Mouse (Mus musculus) adrenal gland, postnatal 25 days (tissue): ENCODE results near the gene Scarf1. TPM values are rescaled to one million over a fixed set of nuclear protein-coding genes. Genes with fewer than 3 reads are reported as not detected.
A peak's percentile ranks its signal among the peaks of the same experiment; 100 is the strongest.

Experiments used
- DNase-seq: peaks from one replicate; pipeline ENCODE4 v3.0.0; 2021; ENCODE audit warnings: mixed read lengths
- microRNA-seq, 2 experiments: library from miRNA; unstranded; fragments of <30 nt; microRNA quantifications; one replicate each; pipeline ENCODE4 v1.2.0; 2021
- total RNA-seq: library from RNA; stranded (reverse); gene quantifications from 2 replicates; pipeline ENCODE4 v1.2.3, GENCODE M21; 2021

The Scarf1 gene
- total RNA-seq, 1 experiment from 2014 or later, result 10.0 TPM

GRCm38 (mm10) chr11:75563851-75564548 is 50.7 kb downstream of the Scarf1 start:
- DNase-seq, result peak; percentile 60

DNA sequence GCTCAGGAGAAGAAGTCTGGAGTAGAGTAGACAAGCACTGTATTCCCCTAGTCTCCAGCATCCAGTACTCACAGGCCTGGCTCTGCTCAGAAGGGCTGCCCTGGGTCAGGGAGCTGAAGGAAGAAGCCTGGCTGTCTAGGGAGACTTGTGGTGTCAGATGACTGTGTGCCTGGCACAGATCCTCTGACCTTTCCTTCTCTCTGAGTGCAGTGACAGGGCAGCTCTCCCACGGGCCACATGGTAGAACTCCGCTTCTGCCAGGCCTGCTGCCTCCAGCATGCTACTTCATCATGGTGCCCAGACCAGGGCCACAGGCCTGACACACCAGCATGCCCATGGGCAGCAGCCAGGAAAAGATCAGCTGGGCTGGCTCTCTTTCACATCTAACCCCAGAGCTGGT is 52.5 kb downstream of the Scarf1 start:
- DNase-seq, result peak; percentile 74

DNA sequence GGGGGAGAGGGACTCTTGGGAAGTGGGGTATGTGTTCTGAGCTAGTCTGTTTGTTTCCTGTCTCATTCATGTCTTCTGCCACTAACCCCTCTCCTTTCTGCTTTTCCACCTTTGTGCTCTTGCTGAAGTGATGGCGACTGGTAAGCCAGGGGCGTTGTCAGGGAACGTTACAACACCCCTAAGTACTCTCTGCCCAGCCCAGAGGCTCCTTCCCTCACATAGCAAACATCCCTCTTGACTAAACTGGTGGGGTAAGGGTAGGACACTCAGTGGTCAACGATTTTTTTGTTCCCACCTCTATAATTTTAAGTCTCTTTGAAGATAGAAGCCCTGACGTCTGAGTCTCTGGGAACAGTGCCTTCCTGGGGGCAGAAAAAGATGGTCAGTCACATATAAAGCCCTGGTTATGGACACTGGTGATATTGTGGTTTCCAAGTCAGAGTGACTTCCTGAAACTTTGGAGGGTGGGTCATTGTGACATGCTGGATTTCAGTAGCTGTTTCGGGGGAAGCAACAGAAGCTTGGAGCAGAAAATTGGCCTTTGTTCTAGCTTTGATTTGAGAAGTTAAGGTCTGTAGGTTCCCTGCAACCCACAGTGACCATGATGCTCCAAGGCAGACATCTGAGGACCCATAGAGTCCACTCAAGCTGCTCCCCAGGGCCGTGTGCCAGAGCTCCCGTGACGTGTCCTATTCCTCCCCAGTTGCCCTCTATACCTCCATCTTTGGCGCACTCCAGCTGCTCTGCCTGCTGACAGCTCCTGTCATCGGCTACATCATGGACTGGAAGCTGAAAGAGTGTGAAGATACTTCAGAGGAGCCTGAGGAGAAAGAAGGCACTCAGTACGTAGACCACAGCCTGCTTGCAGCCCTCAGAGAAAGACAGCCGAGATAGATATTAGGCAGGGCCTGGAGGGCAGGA is 53.2 kb downstream of the Scarf1 start:
- DNase-seq, result no peak

- no peak for DNase-seq
Observed at GRCm38 (mm10) chr11:75567346-75568114, 54.2 kb downstream of the Scarf1 start.

DNA sequence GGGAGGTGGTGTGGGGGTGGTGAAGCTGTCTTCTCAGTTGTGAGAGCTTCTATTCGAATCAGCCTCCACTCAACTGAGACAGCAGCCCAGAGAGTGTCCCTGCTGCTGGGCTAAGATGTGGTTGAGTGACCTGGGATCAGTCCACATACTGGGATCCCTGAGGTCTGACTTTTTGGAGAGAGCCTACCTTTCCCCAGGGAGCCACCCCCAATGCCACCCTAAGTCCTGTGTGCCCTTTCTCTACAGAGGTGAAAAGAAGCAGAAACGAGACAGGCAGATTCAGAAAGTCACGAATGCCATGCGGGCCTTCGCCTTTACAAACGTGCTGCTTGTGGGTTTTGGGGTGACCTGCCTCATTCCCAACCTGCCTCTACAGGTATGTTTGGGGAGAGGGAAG is 54.8 kb downstream of the Scarf1 start:
- no peak for DNase-seq

GRCm38 (mm10) chr11:75568962-75569361 is 55.6 kb downstream of the Scarf1 start:
- no peak for DNase-seq

GRCm38 (mm10) chr11:75570375-75571125 is 57.2 kb downstream of the Scarf1 start:
- DNase-seq, result no peak

- peak; percentile 36 for DNase-seq
Observed at GRCm38 (mm10) chr11:75571126-75571990, 58.0 kb downstream of the Scarf1 start.

DNA sequence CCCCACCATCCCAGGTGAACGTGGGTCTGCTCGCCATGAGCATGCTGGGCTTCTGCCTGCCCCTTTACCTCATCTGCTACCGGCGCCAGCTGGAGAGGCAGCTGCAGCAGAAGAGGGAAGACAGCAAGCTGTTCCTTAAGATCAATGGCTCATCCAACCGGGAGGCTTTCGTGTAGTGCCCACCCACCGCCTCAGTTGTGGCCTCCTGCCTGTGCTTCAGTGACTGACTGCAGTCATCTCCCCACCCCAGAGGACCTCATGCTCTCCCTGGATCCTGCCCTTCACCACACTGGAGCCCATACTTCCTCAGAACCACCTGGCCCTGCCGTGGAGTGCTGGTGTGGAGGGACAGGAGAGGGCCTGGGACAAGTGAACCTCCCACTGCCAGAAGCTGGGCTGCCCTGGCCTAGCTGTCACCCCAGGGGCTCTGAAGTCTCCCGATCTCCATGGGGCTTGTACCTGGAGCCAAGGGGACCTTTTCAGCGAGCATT is 59.0 kb downstream of the Scarf1 start:
- no peak for DNase-seq

DNA sequence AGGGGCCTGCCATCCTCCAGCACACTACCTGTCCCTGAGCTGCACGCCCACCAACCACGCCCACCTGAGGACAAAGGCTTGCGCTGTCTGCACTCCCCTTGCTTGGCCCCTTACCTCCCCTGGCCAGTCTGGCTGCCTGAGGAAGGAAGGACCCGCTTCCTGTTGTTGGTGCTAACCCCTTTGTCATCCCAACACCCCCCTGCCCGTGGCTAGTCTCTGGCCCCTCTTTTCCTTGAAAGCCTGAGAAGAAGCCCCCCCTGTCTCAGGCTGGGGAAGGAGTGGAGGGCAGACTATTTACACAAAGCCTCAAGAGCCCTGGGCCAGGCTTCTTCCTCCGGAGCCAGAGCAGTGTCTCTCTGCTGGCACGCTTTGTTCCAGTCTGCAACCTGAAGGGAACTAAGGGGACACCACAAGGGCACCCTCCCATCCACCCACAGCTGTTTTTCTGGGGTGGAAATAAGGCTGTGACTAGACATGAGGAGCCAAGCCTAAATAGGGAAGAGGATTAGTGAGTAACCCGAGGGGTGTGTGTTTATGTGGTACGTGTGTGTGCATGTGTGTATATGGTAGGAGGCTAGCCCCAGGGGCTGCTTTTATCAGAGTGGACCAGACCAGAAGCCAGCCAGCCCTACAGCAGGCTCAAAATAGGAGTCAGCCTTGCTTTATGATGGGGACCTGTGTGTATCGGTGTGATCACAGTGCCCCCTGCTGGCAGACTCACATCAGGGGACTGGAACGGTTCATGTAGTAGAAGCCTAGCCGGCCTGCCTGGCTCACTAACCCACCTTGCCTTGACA is 59.7 kb downstream of the Scarf1 start:
- peak; percentile 93 for DNase-seq

GRCm38 (mm10) chr11:75574378-75575123 is 61.2 kb downstream of the Scarf1 start:
- DNase-seq, result no peak

GRCm38 (mm10) chr11:75575560-75576123 is 62.3 kb downstream of the Scarf1 start:
- no peak for DNase-seq

Small RNA genes within 50 kb of the gene (microRNA-seq; reads per million reads assigned to microRNA genes)
- gene Mir22 (15,879 to 37,126 reads per million in 2 experiments), gene Mir3971 (0 reads per million in 2 experiments)

Other genes with a start within 250 kb of the Scarf1 start
- 45.4 and 59.6 TPM in 2 replicates for gene Rpa1, start 165.2 kb upstream of the Scarf1 start, total RNA-seq
- 7.0 and 9.3 TPM in 2 replicates for gene Smyd4, start 165.1 kb upstream of the Scarf1 start, total RNA-seq
- gene Serpinf1, start 90.8 kb upstream of the Scarf1 start, total RNA-seq, result 12.4 and 23.9 TPM in 2 replicates
- 7.7 TPM in 1 of 2 replicates, not detected in the other for gene Serpinf2, start 73.9 kb upstream of the Scarf1 start, total RNA-seq
- 21.9 and 23.5 TPM in 2 replicates for gene Wdr81, start 58.8 kb upstream of the Scarf1 start, total RNA-seq
- gene Tlcd2, start 51.8 kb upstream of the Scarf1 start, total RNA-seq, result 16.2 and 16.8 TPM in 2 replicates
- 147 and 166 TPM in 2 replicates for gene Prpf8, start 26.7 kb upstream of the Scarf1 start, total RNA-seq
- gene Rilp, start 3.4 kb upstream of the Scarf1 start, total RNA-seq, result 12.7 and 14.6 TPM in 2 replicates
- gene Slc43a2, start 18.2 kb downstream of the Scarf1 start, total RNA-seq, result 23.0 and 24.0 TPM in 2 replicates
- 182 and 184 TPM in 2 replicates for gene Pitpna, start 74.6 kb downstream of the Scarf1 start, total RNA-seq
- gene Inpp5k, start 117.4 kb downstream of the Scarf1 start, total RNA-seq, result 40.6 and 61.6 TPM in 2 replicates
- 157 and 166 TPM in 2 replicates for gene Myo1c, start 137.0 kb downstream of the Scarf1 start, total RNA-seq
- gene Crk, start 165.7 kb downstream of the Scarf1 start, total RNA-seq, result 112 and 117 TPM in 2 replicates
- gene Ywhae, start 219.3 kb downstream of the Scarf1 start, total RNA-seq, result 594 and 621 TPM in 2 replicates